Mouse (Mus musculus) spleen, adult 12 weeks (tissue): Measurements from ENCODE around the gene Olfr412.

Experiments used
- DNase-seq: peaks from one replicate; pipeline ENCODE4 v3.0.0; 2022; ENCODE audit warnings: low spot score

Gene Olfr412

DNA sequence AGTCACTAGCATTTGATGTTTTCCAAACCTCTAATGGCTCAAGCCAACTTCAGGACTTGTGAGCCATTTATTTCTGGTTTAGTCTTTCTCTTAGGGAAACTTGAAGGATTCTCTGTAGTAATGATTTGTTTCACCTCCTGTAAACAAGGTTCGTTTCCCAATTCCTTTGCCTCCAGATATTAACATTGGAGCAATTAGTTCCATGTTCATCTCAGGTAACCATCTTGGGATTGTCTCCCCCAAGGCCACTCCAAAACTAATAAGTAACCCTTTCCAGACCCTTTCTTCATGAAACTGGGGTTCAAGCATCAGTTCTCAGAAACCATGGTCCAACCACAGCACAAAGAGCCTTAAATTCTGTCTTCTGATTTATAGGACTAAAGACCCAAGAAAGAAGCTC lies at the start of gene Olfr412:
Olfr412 (plus strand) TSS at position 301 of the 400 bp plus-strand sequence.
- no peak for DNase-seq

DNA sequence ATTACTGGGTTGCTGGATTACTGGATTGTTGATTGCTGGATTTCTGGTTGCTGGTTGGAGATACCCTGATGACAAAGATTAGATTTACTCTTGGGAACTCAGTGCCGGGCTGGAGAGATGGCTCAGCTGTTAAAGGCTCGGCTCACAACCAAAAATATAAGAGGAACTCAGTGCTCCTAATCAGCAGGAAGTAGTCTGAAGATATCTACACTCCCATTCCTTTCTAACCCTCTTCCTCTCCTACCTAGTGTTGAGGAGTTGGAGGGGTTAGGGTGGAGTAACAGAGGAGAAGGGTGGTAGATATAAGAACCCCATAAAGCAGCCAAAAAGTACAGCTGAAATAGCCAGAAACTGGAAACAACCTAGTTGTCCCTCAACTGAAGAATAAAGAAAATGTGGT lies 35.8 kb upstream of the Olfr412 start:
- no peak for DNase-seq

DNA sequence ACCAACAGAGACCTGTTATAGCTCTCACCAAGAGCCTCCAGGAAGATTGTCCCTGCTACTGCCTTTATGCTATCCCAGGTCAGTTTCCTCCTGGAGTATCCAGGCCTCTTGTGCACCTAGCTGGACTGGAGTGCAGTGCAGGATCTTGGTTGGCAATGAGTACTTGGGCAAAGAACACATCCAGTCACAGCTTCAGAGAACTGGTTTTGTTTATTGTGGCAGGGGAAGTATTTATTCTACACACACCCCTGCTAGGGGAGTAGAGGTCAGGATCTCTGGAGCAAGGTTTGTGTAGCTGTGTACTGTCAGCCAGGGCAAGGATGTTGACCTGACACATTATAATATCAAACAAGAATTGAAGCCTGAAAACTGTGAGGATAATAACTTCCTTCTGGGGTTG lies 33.1 kb upstream of the Olfr412 start:
- DNase-seq, result no peak

DNA sequence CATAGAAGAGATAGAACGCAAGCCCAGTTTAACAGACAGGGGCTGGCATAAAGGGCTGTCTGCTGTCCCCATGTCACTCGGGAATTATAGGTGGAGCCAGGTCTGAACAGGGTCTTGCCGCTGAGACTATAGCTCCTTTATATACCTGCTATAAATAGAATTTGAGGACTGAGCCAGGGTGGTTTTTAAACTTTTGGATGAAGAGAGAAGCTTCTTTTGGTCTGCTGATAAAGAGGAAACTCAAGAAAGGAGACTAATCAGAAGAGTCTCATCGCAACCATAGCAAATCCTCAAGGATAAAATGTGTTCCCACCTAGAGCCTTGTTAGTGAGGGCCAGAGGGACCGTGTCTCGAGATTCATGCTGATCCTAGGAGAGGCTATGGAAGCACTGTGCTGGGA lies 23.9 kb upstream of the Olfr412 start, which contains the start of gene Olfr410:
Olfr410 (minus strand) TSS at position 101 of the 400 bp plus-strand sequence.
- DNase-seq, result no peak

DNA sequence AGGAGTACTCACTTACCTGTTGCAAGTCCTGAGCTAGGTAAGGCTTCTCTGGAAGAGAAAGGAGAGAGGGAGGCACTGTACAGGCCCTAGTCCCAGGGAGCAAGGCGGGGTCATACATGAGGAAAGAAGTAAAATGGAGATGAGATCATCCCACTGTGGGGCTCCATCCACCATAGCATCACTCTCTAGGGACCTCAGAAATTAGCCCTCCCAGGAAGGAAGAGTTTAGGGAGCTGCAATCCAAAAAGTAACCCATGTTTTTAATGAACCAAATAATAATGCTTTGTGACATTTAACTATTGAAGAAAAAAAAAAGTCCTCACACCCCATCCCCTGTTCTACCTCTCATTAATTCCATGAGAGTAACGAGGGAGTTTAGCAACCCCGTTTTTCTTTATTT lies 9.3 kb upstream of the Olfr412 start, which contains the start of gene Olfr411:
Olfr411 (minus strand) TSS at position 101 of the 400 bp plus-strand sequence.
- DNase-seq, result no peak

DNA sequence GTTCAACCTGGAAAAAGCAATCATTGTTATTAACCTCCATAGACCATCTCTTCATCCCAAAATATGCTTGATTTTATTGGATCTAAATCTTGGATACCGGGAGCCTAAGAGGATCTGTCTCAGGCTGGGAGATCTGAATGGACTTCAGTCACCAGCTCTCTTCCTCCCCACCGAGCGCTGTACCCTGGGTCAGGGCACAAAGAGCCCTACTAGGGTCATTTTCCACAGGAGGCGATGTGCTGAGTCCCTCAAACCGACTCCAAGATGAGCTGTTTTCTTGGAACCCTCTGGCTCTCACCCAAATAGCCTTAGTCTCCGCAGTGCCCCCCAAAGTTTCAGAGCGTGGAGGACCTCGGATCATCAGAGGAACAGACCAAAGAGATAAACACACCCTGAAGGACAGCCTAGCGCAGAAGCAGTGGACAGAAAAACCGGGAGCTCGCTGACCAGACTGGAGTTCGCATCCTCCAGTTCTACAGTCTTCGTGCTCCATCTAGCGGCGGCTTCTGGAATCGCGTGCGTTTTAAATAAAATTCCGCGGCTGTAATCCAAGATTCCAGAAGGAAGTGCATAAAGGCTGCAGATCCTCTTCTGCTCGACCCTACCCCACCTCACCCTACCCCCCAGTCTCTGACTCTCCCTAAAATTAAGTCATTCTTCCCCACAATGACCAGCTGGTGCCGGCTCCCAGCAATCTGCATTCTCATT lies 9.7 kb downstream of the Olfr412 start:
- DNase-seq, result peak; percentile 45

DNA sequence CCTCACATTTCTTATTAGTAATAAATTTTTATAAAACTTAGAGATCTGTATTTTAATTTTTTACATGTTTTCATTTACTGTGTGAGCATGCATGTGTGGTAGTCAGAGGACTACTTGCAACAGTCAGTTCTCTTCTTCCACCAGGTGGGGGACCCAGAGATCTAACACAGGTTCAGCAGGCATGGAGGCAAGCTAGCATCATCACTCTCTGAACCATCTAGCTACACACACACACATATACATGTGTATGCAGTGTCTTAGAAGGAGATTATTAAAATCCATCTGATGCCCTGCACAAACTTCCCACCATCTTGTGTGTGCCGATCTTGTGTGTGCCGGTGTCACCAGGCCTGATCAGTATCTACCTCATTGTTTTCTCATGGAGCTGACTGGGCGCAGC lies 15.0 kb downstream of the Olfr412 start:
- no peak for DNase-seq

DNA sequence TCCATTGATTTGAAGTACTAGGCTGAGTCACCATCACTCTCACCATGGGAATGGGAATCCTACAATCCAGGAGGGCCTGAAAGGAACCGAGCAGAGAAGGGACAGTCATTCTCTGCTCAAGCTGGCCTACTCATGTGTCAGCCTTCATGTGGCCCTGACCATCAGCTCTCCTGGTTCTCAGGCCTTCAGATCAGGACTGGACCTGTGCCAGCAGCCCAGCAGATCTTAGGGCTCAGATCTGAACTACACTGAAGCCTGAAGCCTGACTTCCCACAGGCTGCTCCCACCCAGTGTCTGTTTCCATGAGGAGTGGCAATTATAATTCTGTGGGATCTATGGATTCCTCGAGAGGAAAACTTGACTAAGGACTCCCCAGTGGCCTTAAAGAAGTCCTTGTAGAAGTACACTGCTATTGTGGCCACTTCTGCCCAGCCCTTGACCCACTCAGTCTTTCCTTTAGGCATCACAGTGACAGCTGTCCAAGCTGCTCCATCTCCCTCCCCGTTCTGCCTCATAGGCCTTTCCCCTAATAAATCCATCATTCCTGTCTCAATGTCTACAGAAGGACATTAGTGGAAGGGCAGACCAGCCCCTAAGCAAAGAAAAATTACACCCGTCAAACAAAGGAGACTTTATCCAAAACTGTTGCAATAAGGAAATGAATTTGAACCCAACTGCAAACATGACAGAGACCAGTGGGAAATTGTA lies 17.5 kb downstream of the Olfr412 start:
- no peak for DNase-seq

DNA sequence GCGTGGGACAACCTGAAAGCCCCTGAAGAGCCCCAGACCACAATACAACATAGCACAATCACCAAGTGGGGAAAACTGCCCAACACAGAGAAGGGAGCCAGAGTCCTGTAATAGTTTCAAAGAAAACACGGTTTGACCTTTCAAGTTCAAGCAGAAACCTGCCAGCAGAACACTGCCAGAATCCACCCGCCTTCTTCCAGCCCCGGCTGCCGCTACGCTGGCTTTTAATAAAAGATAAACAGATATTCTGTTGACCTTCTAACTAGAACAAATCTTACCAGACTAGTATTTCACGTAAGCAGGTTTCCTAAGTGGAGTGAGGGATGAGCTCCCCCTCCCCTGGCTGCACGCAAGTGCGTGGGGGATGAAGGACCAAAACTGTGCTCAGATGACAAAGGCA lies 23.8 kb downstream of the Olfr412 start:
- DNase-seq, result no peak

DNA sequence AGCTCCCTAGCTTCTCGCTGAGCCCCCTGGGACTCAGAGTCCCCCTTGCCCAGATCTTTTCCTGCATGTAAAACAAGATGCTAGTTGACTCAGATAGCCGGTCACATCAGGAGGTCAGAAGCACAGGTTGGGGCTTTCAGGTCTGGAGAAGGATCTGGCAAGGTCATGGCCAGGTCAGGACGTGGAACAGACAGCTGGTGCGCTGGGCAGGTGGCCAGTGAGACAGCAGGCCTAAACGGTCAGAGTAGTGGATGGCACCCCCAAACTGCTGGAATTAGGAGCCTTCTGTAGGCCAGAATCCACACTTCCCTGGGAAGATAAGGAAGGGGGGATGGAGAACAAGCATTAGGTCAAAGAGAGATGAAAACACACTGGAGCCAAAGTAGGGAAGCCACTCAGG lies 25.3 kb downstream of the Olfr412 start:
- no peak for DNase-seq

DNA sequence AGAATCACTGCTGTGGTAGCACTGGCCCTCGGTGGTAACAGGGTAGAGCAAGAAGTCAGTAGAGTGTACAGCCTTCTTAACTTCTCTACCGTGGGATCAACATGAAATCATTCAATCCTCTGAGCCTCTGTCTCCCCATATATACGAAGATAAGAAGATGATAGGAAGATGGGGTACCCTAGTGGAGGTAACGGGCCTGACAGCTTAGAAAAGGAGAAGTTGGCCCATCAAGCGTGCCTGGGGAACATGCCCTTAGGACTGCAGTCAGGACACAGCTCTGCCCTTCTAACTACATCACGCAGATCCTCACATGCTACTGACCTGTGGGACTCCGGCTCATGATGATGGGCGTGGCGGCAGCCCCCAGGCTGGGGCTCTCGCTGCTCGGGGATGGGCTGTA lies 30.0 kb downstream of the Olfr412 start:
- no peak for DNase-seq

DNA sequence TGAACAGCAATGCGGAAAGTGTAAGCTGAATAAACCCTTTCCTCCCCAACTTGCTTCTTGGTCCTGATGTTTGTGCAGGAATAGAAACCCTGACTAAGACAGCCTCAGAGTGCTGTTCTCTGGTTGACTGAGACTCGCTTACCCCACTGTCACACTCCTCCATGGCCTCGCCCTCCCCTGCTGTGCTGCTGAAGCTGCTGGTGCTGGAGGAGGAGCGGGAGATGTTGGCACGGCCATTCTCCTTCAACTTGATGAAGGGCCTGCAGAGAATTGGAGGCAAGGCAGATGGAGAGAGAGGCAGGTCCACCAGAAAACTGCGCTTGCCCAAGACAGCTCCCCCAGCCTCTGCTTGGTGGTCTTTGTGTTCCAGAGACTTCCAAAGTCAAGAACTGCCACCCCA lies 31.0 kb downstream of the Olfr412 start:
- no peak for DNase-seq

DNA sequence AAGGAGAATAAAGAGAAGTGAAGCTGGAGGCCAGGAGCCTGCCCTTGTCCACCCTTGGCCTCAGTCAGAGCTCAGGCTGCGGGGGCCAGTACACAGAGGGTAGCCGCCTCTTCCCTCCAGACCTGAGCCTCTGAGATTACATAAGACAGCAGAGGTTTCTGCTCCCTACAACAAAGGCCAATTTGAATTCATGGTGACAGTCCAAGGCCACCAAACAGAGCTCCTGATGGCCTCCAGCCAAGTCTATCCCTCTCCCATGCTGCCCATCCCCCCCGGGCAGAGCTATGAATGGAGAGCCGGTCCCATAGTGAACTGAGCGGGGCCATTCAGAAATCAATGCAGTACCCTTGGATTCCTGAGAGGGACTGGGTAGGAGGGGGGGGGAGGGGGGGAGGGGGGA lies 31.6 kb downstream of the Olfr412 start:
- DNase-seq, result no peak

DNA sequence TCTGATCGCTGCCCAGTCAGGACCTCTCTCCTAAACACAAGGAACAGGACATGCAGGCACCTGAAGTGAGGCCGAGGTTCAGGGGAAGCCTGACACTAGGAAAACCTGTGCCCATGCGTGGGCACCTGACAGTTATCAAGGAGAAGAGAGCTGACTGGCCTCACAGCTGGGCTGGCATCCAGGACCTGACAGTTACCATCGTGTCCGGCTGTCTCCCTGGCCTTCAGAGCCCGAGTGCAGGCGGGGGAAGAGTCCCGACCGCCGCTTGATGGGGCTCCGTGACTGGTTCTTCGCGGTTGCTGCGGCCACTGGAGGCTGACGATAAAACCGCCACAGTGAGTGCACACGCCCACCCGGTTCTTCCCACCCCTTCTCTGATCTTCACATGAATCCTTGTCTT lies 33.7 kb downstream of the Olfr412 start:
- DNase-seq, result no peak

DNA sequence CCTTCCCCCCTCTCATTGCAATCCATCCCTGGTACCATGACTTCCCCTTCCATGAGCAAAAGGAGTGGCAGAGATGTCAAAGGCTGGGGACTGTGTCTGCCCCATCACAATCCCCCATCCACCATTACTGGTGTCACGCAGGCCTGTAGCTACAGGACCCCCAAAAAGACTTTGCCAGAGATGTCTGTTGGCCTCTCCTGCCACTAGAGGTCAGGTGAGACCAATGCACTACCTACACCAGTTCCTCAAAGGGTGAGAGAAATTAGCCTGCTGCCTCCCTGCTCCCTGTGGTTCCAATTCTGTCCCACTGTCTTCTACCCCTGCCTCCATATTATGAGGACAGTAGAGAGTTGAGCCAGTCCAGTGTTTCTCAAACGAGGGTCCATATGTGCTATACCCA lies 40.3 kb downstream of the Olfr412 start:
- no peak for DNase-seq

DNA sequence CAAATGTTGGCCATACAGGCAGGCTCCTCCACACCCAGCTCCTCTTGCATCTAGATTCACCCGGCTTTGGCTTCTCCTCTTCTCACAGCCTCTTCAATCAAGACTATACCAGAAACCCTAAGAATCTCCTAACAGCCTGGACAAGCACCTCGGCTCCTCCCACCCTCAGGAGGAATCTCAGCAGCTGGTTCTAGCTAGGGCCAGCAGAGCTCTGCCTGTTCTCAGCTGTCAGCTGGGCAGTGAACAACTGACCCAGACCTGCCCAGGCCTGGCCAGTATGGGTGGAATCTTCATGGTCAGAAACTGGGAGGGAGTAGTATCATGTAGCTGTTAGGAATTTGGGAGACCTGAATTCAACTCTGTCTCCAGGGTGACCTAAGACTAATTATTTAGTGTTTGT lies 42.3 kb downstream of the Olfr412 start:
- DNase-seq, result no peak

DNA sequence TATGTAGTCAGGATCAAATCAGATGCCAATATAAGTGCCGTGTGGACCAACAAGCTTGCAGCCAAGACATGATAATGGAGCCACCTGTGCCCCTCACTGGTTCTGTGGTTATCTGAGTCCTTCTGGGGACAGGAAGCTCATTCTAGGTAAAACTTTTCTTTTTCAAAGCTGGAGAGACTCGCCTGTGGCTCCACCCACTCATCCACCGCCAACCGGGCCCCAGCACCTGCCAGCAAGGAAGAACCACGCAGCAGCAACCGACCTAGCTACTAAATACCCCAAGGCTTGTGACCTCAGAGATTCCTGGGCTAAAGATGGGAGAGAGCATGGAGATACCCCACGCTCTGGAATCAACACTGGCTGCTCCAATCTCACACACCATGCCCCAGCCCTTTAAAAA lies 43.3 kb downstream of the Olfr412 start:
- no peak for DNase-seq

DNA sequence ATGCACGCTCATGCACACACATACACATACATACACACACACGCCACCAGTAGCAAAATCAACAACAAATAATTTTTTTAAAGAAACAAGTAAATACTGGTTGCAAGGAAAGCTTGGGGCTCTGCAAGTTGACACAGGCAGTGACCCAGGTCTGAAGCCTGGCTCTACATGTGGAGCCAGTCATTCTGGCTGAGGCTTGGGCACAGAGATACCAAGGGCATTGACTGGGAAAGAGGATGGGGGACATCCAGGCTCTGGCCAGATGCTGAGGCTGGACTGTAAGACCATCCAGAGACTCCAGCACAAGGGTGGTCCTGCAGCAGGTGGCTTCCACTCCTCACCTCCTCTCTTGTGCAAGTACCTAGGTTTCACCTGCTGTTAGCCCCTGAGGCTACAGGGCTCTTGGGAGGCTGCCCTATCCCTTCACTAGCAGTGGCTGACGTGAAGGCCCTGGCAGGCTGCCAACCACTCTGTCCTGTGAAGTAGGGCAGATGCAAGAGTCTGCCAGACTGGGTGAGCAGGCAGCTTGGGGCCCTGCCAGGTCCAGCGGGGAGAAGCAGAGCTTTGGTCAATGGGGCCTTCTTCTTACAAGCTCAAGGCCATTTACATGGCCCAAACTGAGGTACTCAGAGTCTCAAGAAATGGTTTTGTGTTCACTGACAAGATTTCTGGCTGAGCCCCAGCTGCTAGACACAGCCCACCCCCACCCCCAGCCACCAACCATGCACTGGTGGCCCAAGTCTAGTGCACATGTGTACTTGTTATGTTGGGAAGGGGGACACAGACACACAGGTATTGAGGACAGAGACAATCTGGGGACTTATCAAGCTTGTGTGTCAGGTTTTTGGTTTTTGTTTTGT lies 46.9 kb downstream of the Olfr412 start:
- DNase-seq, result no peak

DNA sequence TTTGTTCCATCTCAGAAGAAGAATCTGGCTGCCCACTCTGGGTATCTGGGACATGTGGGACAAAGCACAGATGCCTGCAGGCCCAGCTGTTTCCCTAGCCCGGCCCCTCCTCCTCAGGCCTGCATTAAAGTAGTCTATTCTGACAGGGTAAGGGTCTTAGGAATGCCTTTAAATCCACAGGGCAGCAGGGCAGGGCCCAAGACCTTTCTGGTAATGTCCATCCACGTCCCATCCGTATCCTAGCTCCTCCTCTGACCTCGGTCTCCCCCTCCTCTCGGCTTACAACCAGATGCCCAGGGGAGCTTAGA lies 47.5 kb downstream of the Olfr412 start:
- no peak for DNase-seq

DNA sequence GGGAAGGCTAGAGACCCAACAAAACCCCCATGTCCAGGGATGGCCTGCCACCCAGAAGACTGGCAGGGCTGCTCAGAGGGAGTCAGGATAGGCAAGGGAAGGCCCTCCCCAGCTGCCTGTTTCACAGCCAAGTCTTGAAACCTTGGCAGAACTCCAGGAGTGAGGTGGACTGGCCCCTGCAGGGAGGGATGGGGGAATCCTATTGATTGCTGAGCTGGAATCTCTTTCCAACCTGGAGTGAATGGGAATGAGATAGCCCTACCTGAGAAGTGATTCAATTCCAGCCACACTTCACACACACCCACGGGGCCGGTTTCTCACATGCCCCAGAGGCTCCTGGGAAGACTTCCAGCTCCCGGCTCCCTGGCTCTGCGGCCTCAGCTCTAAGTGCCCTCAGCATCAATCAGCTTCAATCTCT lies 47.9 kb downstream of the Olfr412 start:
- DNase-seq, result no peak

DNA sequence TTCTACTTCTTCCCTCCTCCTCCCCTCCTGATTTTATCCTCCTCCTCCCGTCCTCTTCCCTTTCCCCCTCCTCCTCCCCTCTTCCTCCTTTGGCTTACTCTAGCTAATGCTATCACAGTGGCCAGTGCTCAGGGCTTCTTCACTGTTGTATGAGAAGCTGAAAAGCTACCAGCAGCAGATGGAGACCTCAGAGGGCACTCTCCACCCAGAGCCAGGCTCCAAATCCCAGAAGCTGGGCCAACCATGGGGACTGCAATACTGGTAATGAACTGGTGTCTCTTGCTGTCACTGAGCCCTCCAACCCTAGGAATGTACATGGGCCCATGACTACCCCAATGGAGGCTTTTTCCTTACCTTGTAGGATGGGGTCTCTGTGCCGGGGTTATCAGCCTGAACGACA lies 50.1 kb downstream of the Olfr412 start:
- no peak for DNase-seq

DNA sequence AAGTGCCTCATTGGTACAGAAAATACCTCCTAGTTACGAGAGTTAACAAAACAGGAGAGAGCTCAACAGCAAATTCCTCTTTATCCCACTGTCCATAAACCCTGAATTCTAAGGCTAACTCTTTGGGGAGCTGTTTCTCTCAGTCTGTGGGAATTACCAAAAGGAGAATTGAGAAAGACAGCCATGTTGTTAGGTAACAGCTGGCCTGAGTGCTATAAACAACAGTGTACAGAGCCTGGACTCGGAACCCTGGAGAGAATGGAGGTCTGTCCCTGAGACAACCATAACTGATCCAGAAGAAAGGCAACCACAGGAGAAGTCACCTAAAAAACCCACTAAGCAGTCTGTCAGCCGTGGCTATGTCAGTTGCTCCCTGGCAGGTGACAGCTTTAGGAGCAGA lies 50.6 kb downstream of the Olfr412 start:
- DNase-seq, result no peak

DNA sequence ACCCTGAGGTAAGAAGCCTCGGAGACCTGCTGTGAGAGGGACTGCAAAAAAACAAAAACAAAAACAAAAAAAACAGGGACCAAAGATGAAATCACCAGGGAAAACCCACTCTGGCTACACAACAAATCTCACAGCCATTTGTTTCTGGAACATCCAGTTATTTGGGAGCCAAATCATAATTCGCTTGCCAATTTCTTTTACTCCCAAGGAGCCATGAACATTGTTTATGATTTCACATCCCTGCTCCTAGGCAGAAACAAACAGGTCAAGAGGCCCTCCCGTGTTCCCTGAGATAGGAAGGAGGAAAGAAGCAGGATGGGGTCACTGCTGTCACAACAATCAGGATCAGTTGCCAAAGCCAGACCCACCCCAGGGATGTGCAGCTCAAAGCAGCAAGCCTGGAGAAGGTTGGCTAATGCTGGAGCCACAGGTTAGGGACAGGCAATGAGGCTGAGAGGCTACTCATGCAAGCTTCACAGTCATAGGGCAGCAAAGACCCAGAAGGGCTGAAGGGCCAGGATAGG lies 51.6 kb downstream of the Olfr412 start:
- no peak for DNase-seq
